Mouse (Mus musculus) right cerebral cortex, adult 18-20 months (tissue): ENCODE measurements around the gene Olfr297.

Experiments
- DNase-seq: peaks from one replicate; pipeline ENCODE4 v3.0.0; 2022; ENCODE audit warnings: mixed read lengths

The Olfr297 gene

GRCm38 (mm10) chr7:86519668-86520067, at the start of gene Olfr297:
Gene Olfr297, plus strand, starts transcription at chr7:86519968.
- DNase-seq = no peak

GRCm38 (mm10) chr7:86492384-86492783, 27.4 kb upstream of the Olfr297 start, which contains the start of gene Olfr298:
Gene Olfr298, minus strand, starts transcription at chr7:86492484.
- no peak for DNase-seq
